Mouse (Mus musculus) gastrocnemius, postnatal 36 days (tissue): ENCODE data around the gene Mettl26. TPM values are rescaled to one million over a fixed set of nuclear protein-coding genes. Genes with fewer than 3 reads are reported as not detected.
A peak's percentile ranks its signal among the peaks of the same experiment; 100 is the strongest.

ENCODE experiments used
- DNase-seq, 2 experiments: peaks; one replicate each; pipeline ENCODE4 v3.0.0; 2022
- intact Hi-C: fragments of 180-260 bp; cut with DNase I; formaldehyde crosslinking; loops from one replicate; pipeline ENCODE4 v1.15.1; 2025
- long read RNA-seq, 2 experiments: library from polyadenylated mRNA; stranded (forward); transcript quantifications; one replicate each; pipeline ENCODE4 v2.0.0; 2021
- total RNA-seq, 2 experiments: library from RNA; stranded (reverse); gene quantifications; 2 replicates each; pipeline ENCODE4 v1.2.3; 2021

The Mettl26 gene
- total RNA-seq, result 10 to 100 TPM; 28.9 to 32.2 TPM
- long read RNA-seq, experiment 1, transcript Mettl26-204 (5 exons, 1,026 nt), result minor isoform, 37 of 93 reads
- long read RNA-seq, experiment 1, transcript Mettl26-201 (6 exons, 1,243 nt), result major isoform, 49 of 93 reads
- long read RNA-seq, experiment 1, partial matches to known transcripts, result 5 of 93 reads
- long read RNA-seq, experiment 1, other reads (novel, unspliced or antisense), result 1 of 93 reads
- long read RNA-seq, experiment 2, transcript Mettl26-201 (6 exons, 1,243 nt), result major isoform, 51 of 102 reads
- long read RNA-seq, experiment 2, transcript Mettl26-204 (5 exons, 1,026 nt), result minor isoform, 42 of 102 reads
- long read RNA-seq, experiment 2, partial matches to known transcripts, result 5 of 102 reads
- long read RNA-seq, experiment 2, other reads (novel, unspliced or antisense), result 2 of 102 reads

- intact Hi-C loops, result loop anchor here (2.0 kb wide), 1 partner anchor 42 kb away; the partner anchor contains the start of gene Stub1
Measured at GRCm38 (mm10) chr17:25874721-25875170, at the start of gene Mettl26. Gene Mettl26, plus strand, starts transcription at chr17:25875074.

GRCm38 (mm10) chr17:25825311-25825710 lies 49.6 kb upstream of the Mettl26 start:
- no peak for DNase-seq
- intact Hi-C loops, result loop anchor here (10.0 kb wide), 1 partner anchor 931 kb away; the partner anchor contains the start of genes Eme2, Mrps34 and Nme3

More at GRCm38 (mm10) chr17:25874721-25875170, at the start of gene Mettl26:
- DNase-seq, result peak; percentile 89 to 96

- intact Hi-C loops, result loop anchor here (10.0 kb wide), 1 partner anchor 931 kb away; the partner anchor contains the start of genes Eme2, Mrps34 and Nme3
- DNase-seq, result no peak
Measured at GRCm38 (mm10) chr17:25825984-25826570, 48.8 kb upstream of the Mettl26 start.

GRCm38 (mm10) chr17:25827011-25827410 lies 47.9 kb upstream of the Mettl26 start:
- no peak for DNase-seq
- intact Hi-C loops, result loop anchor here (10.0 kb wide), 1 partner anchor 932 kb away; the partner anchor contains the start of genes Eme2, Mrps34 and Nme3

- no peak for DNase-seq
- intact Hi-C loops, result loop anchor here (10.0 kb wide), 1 partner anchor 933 kb away; the partner anchor contains the start of genes Eme2, Mrps34 and Nme3
Measured at GRCm38 (mm10) chr17:25827546-25828222, 47.2 kb upstream of the Mettl26 start.

- intact Hi-C loops, result loop anchor here (10.0 kb wide), 1 partner anchor 933 kb away; the partner anchor contains the start of genes Eme2, Mrps34 and Nme3
- DNase-seq, result no peak
Measured at GRCm38 (mm10) chr17:25828223-25828594, 46.7 kb upstream of the Mettl26 start.

- intact Hi-C loops, result loop anchor here (10.0 kb wide), 1 partner anchor 934 kb away; the partner anchor contains the start of genes Eme2, Mrps34 and Nme3
- DNase-seq, result peak; percentile 51 to 66
Measured at GRCm38 (mm10) chr17:25828712-25829557, 45.9 kb upstream of the Mettl26 start, which contains the start of gene Jmjd8. Gene Jmjd8, plus strand, starts transcription at chr17:25828867.

- intact Hi-C loops, result loop anchor here (10.0 kb wide), 1 partner anchor 935 kb away; the partner anchor contains the start of genes Eme2, Mrps34 and Nme3
- no peak for DNase-seq
Measured at GRCm38 (mm10) chr17:25829558-25830017, 45.3 kb upstream of the Mettl26 start.

GRCm38 (mm10) chr17:25830200-25830753 lies 44.6 kb upstream of the Mettl26 start:
- no peak for DNase-seq
- intact Hi-C loops, result no loop called here

- intact Hi-C loops, result no loop called here
- no peak for DNase-seq
Measured at GRCm38 (mm10) chr17:25830806-25831431, 44.0 kb upstream of the Mettl26 start.

- intact Hi-C loops, result loop anchor here (2.0 kb wide), 1 partner anchor 43 kb away; the partner anchor contains the start of gene Mettl26
- DNase-seq, result no peak
Measured at GRCm38 (mm10) chr17:25831451-25832281, 43.2 kb upstream of the Mettl26 start.

GRCm38 (mm10) chr17:25832436-25833290 lies 42.2 kb upstream of the Mettl26 start:
- intact Hi-C loops, result loop anchor here (2.0 kb wide), 1 partner anchor 42 kb away; the partner anchor contains the start of gene Mettl26
- DNase-seq, result peak; percentile 99 to 100

GRCm38 (mm10) chr17:25833291-25833663 lies 41.6 kb upstream of the Mettl26 start, which contains the start of gene Stub1:
Gene Stub1, minus strand, starts transcription at chr17:25833404.
- DNase-seq, result peak; percentile 89 to 93
- intact Hi-C loops, result loop anchor here (2.0 kb wide), 1 partner anchor 42 kb away; the partner anchor contains the start of gene Mettl26

GRCm38 (mm10) chr17:25833961-25834594 lies 40.8 kb upstream of the Mettl26 start:
- intact Hi-C loops, result loop anchor here (2.0 kb wide), 1 partner anchor 41 kb away; the partner anchor contains the start of gene Mettl26
- no peak for DNase-seq

GRCm38 (mm10) chr17:25834595-25835222 lies 40.2 kb upstream of the Mettl26 start:
- intact Hi-C loops, result no loop called here
- no peak for DNase-seq
